Mouse (Mus musculus) heart, adult 2 months (tissue): ENCODE measurements around the gene Cyp2e1. TPM values are rescaled to one million over a fixed set of nuclear protein-coding genes. Genes with fewer than 3 reads are reported as not detected.

Experiments used
- DNase-seq, 2 experiments: peaks; one replicate each; pipeline ENCODE4 v3.0.0; 2021
- H3K27ac ChIP-seq: fragments of 200-600 bp; 2 replicates; pipeline ENCODE4 v1.8.1; 2022
- H3K27me3 ChIP-seq: fragments of 200-500 bp; 2 replicates; pipeline ENCODE4 v1.6.1; 2012; ENCODE audit warnings: mild to moderate bottlenecking, low read length, inconsistent platforms, mixed read lengths; ENCODE audit not compliant: control insufficient read depth, insufficient read depth
- H3K36me3 ChIP-seq: fragments of 200-500 bp; 2 replicates; pipeline ENCODE4 v1.6.1; 2012; ENCODE audit warnings: low read length, inconsistent platforms; ENCODE audit not compliant: control insufficient read depth, insufficient read depth
- H3K4me1 ChIP-seq: fragments of 200-500 bp; 2 replicates; pipeline ENCODE4 v1.6.1; 2011; ENCODE audit warnings: low read length; ENCODE audit not compliant: control insufficient read depth, insufficient read depth
- H3K4me3 ChIP-seq: fragments of 200-600 bp; 2 replicates; pipeline ENCODE4 v1.8.1; 2022
- H3K79me2 ChIP-seq: fragments of 200-500 bp; replicated peaks from 2 replicates; pipeline ENCODE4 v1.6.1; 2012; ENCODE audit warnings: mild to moderate bottlenecking, inconsistent platforms, low read length, moderate library complexity, mixed read lengths; ENCODE audit not compliant: control insufficient read depth, insufficient read depth
- H3K9ac ChIP-seq: fragments of 200-500 bp; 2 replicates; pipeline ENCODE4 v1.6.1; 2012; ENCODE audit warnings: low read depth, mild to moderate bottlenecking, control low read depth, inconsistent platforms, low read length, mixed read lengths
- CTCF ChIP-seq: fragments of 200-600 bp; IDR thresholded peaks from 2 replicates; pipeline ENCODE4 v1.8.1; 2022; ENCODE audit warnings: antibody characterized with exemption, mild to moderate bottlenecking, moderate library complexity
- EP300 ChIP-seq: fragments of 200-500 bp; IDR thresholded peaks from 2 replicates; pipeline ENCODE4 v1.6.1; 2011; ENCODE audit warnings: low read depth, low read length, control low read depth; ENCODE audit not compliant: insufficient read depth
- POLR2A ChIP-seq: fragments of 200-500 bp; IDR thresholded peaks from 2 replicates; pipeline ENCODE4 v1.6.1; 2011; ENCODE audit warnings: mild to moderate bottlenecking, low read depth, low read length, control low read depth; ENCODE audit not compliant: insufficient read depth
- WGBS: fragments of 180-500 bp; shearing (Covaris S2); methylation state at CpG from one replicate; pipeline ENCODE4 v1.1.7; 2018; 5-methylcytosine and 5-hydroxymethylcytosine counted together
- intact Hi-C: fragments of 180-260 bp; cut with DNase I; formaldehyde crosslinking; loops from one replicate; pipeline ENCODE4 v1.15.1; 2025
- long read RNA-seq: library from polyadenylated mRNA; stranded (forward); transcript quantifications from one replicate; pipeline ENCODE4 v2.0.0, GENCODE M21; 2021
- polyA plus RNA-seq: library from polyadenylated mRNA; depleted of rRNA; stranded (reverse); fragments of >200 nt; gene quantifications from 2 replicates; pipeline ENCODE4 v1.2.3, GENCODE M21; 2012; rRNA removed
- total RNA-seq, 2 experiments: library from RNA; stranded (reverse); gene quantifications; 2 replicates each; pipeline ENCODE4 v1.2.3; 2021

Cyp2e1 gene
- total RNA-seq (10 to 100 TPM in 1 of 2 experiments, 1 to 10 TPM in 1; 9.6 to 12.7 TPM), polyA plus RNA-seq (6.4 and 18.7 TPM in 2 replicates)
- long read RNA-seq, transcript Cyp2e1-201 (9 exons, 1,833 nt), result major isoform, 7 of 7 reads
- long read RNA-seq, partial matches to known transcripts, result 0 of 7 reads
- long read RNA-seq, other reads (novel, unspliced or antisense), result 0 of 7 reads

DNA sequence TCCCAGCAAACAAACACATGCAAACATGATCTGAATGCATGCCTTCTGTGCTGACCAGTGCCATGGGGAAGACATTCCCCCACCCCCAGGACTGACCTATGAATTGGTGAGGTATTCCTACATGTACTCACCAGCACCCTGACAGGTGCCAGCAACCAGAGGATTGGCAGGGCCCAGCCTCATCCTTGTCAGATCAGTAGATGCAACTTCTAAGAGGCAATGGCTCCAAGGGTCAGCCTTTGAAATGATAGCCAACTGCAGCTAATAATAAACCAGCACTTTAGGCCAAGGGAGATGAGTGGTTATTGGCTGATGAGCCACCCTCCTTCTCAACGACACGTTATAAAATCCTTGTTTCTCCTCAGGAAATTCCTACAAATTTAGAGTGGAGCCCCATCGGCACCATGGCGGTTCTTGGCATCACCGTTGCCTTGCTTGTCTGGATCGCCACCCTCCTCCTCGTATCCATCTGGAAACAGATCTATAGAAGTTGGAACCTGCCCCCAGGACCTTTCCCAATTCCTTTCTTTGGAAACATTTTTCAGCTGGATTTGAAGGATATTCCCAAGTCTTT is at the start of gene Cyp2e1:
Gene Cyp2e1, plus strand, starts transcription at position 293 of the 574 bp plus-strand sequence.
- H3K27ac ChIP-seq, result no peak within 1 kb of the TSS
- no peak within 1 kb of the TSS for H3K9ac ChIP-seq
- H3K27me3 ChIP-seq, result no peaks in the 10 kb centered on the region
- H3K36me3 ChIP-seq, result no peaks in the 10 kb centered on the region
- no peaks in the 10 kb centered on the region for H3K79me2 ChIP-seq
- intact Hi-C loops, result no loop called here
- H3K4me1 ChIP-seq, result no peaks in the 10 kb centered on the region
- DNase-seq, result no peak
- TF ChIP-seq EP300 (no peak), CTCF (no peak), POLR2A (no peak)
- no peak within 1 kb of the TSS for H3K4me3 ChIP-seq
- 81% methylated on average over 7 of the region's 7 CpGs for WGBS

DNA sequence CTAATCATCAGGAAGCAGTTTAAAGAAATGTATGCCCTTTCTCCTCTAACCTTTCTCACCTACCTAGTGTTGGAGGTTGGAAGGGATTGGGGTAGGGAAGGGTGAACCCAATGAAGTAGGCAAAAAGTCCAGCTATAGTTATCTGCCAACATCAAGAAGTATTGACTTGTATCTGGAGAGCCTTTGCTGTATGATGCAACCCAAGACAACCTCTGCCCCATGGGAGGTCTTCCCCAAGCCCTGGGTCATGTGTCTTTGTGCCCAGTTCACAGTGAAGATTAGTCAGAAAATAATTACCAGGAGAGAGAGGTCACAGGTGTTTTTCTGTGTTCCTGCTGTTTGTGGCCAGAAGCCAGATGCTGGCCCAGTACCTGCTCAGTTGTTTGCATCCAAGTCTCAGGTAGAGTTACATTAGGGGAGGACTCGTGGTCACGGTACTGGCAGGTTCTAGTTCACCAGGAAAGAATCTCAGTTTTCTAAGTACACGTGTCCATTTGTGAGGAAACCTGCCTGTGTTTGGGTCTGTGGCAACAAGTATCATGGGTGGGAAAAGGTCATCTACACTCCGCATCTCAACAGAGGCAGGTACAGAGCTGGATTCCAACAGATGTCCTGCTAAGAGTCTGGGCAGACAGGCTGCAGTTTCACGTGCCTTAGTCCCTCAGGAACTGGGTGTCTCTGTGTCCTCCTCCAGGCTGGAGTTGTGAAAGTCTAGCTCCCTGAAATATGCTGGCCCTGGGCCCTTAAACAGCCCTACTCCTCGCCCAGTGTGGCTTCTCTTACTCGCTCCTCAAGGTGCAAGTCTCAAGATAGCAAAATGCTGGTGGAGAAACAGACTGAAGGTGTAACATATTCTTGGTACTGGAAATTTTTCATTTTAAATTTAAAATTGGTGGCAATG is 46.1 kb upstream of the Cyp2e1 start:
- no peaks in the 10 kb centered on the region for H3K79me2 ChIP-seq
- H3K4me1 ChIP-seq, result no peaks in the 10 kb centered on the region
- H3K36me3 ChIP-seq, result no peaks in the 10 kb centered on the region
- no peak overlapping the region for H3K9ac ChIP-seq
- no peak for DNase-seq
- no peaks in the 10 kb centered on the region for H3K27me3 ChIP-seq
- H3K4me3 ChIP-seq, result no peak overlapping the region
- intact Hi-C loops, result no loop called here
- no peak overlapping the region for H3K27ac ChIP-seq
- WGBS, result 72% methylated on average over 7 of the region's 7 CpGs
- TF ChIP-seq EP300 (no peak), CTCF (no peak), POLR2A (no peak)

DNA sequence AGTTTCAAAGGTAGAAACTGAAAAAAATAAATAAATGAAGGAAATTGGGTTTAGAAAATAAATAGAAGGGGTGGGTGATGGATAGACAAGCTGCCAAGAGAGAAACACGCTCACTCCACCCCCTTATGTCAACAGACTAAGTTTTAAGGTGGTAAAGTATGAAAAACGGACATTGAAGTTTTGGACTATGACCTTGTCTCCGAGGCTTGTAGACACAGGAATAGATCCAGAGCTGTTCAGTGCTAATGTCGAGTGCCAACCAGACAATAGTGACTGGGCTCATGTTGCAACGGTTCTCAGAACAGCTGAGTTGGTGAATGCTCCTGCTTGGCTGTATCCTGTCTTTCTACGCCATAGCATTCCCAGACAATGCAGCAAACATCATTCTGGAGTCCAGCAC is 42.4 kb upstream of the Cyp2e1 start:
- 59% methylated on average over 6 of the region's 6 CpGs for WGBS
- TF ChIP-seq POLR2A (no peak), CTCF (no peak), EP300 (no peak)

DNA sequence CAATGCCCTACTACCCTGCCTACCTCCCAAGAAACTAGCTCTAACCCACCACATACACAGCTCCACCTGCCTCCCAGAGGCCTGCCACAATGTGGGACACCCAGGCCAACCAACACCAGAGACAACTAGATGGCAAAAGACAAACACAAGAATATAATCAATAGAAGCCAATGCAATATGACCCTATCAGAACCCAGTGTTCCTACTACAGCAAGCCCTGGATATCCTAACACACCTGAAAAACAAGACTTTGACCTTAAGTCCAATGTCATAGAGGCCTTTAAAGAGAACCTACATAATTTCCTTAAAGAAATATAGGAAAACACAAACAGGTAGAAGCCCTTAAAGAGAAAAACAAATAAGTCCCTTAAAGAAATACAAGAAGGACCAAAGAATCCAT is 38.0 kb upstream of the Cyp2e1 start:
- TF ChIP-seq CTCF (no peak), POLR2A (no peak), EP300 (no peak)

More for the DNA sequence above, 42.4 kb upstream of the Cyp2e1 start:
- no peak overlapping the region for H3K9ac ChIP-seq
- H3K79me2 ChIP-seq, result no peaks in the 10 kb centered on the region
- intact Hi-C loops, result no loop called here
- no peaks in the 10 kb centered on the region for H3K4me1 ChIP-seq
- no peak overlapping the region for H3K4me3 ChIP-seq
- no peaks in the 10 kb centered on the region for H3K36me3 ChIP-seq
- no peaks in the 10 kb centered on the region for H3K27me3 ChIP-seq
- DNase-seq, result no peak
- H3K27ac ChIP-seq, result no peak overlapping the region

DNA sequence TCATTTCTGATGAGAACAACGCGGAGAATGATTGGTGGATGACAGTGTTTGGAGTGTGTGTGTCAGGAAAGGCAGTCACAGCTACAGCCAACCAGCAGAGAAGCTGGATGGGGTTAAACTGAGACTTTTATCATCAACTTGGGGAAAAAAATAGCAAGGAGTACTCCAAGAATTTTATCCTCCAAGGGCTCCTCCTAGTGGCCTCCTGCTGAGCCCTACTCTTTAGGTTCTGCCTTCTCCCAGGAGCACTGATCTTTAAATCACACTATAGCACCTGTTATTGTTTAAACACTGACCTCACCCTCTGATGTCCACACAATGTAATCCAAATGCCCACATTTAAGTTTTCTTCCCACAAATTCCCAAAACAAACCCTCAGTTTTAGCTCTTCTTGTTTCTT is 30.4 kb upstream of the Cyp2e1 start:
- 50% methylated on average over 2 of the region's 2 CpGs for WGBS
- Histone ChIP-seq H3K27ac (no peak overlapping the region), H3K9ac (no peak overlapping the region), H3K4me3 (no peak overlapping the region), H3K4me1 (no peaks in the 10 kb centered on the region), H3K36me3 (no peaks in the 10 kb centered on the region), H3K79me2 (no peaks in the 10 kb centered on the region), H3K27me3 (no peaks in the 10 kb centered on the region)
- TF ChIP-seq EP300 (no peak), POLR2A (no peak)
- DNase-seq, result no peak
- intact Hi-C loops, result no loop called here

More for the DNA sequence above, 38.0 kb upstream of the Cyp2e1 start:
- Histone ChIP-seq H3K27me3 (no peaks in the 10 kb centered on the region), H3K9ac (no peak overlapping the region), H3K36me3 (no peaks in the 10 kb centered on the region), H3K4me3 (no peak overlapping the region), H3K27ac (no peak overlapping the region), H3K4me1 (no peaks in the 10 kb centered on the region), H3K79me2 (no peaks in the 10 kb centered on the region)
- no peak for DNase-seq
- intact Hi-C loops, result no loop called here

DNA sequence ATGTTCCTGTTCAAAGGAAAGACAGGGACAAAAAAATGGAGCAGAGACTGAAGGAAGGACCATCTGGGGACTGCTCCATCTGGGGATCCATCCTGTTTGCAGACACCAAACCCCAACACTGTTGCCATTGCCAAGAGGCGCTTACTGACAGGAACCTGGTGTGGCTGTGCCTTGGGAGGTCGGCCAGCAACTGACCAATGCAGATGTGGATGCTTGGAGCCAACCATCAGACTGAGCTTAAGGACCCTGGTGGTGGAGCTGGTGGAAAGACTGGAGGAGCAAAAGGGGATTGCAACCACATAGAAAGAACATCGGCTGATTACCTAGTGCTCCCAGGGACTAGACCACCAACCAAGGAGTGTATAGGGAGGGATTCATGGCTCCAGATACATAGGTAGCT is 16.1 kb upstream of the Cyp2e1 start:
- no peak overlapping the region for H3K27ac ChIP-seq
- no peak for DNase-seq
- TF ChIP-seq EP300, result no peak
- no peak for TF ChIP-seq CTCF
- no peak for TF ChIP-seq POLR2A
- H3K4me3 ChIP-seq, result no peak overlapping the region
- intact Hi-C loops, result no loop called here
- no peaks in the 10 kb centered on the region for H3K4me1 ChIP-seq
- no peaks in the 10 kb centered on the region for H3K79me2 ChIP-seq
- no peaks in the 10 kb centered on the region for H3K36me3 ChIP-seq
- no peak overlapping the region for H3K9ac ChIP-seq
- H3K27me3 ChIP-seq, result no peaks in the 10 kb centered on the region
- WGBS, result 74% methylated on average over 3 of the region's 3 CpGs
